Mouse (Mus musculus) embryonic facial prominence, embryonic 13.5 days (tissue): ENCODE data around the gene Ten1. TPM values are rescaled to one million over a fixed set of nuclear protein-coding genes. Genes with fewer than 3 reads are reported as not detected.

Experiments used
- ATAC-seq: fragments of 200-750 bp; cut with Nextera tagmentation; 2 replicates; pipeline ENCODE4 v1.8.0; 2017; ENCODE audit warnings: low read depth; ENCODE audit not compliant: insufficient number of reproducible peaks, insufficient read depth, low FRiP score, low TSS enrichment
- H3K27ac ChIP-seq: fragments of 300-500 bp; sonication (generic); 2 replicates; pipeline ENCODE4 v1.5.1; 2015; ENCODE audit warnings: moderate library complexity, mild to moderate bottlenecking, inconsistent platforms
- H3K27me3 ChIP-seq: fragments of 300-500 bp; sonication (generic); 2 replicates; pipeline ENCODE4 v1.6.1; 2015; ENCODE audit warnings: mild to moderate bottlenecking, inconsistent platforms
- H3K36me3 ChIP-seq: fragments of 300-500 bp; sonication (generic); 2 replicates; pipeline ENCODE4 v1.6.1; 2015; ENCODE audit warnings: mild to moderate bottlenecking, inconsistent platforms
- H3K4me1 ChIP-seq: fragments of 300-500 bp; sonication (generic); 2 replicates; pipeline ENCODE4 v1.6.1; 2015; ENCODE audit warnings: inconsistent platforms
- H3K4me2 ChIP-seq: fragments of 300-500 bp; sonication (generic); 2 replicates; pipeline ENCODE4 v1.6.1; 2015; ENCODE audit warnings: moderate library complexity, mild to moderate bottlenecking, inconsistent platforms
- H3K4me3 ChIP-seq: fragments of 300-500 bp; sonication (generic); 2 replicates; pipeline ENCODE4 v1.5.1; 2015; ENCODE audit warnings: mild to moderate bottlenecking, inconsistent platforms
- H3K9ac ChIP-seq: fragments of 300-500 bp; sonication (generic); 2 replicates; pipeline ENCODE4 v1.6.1; 2015; ENCODE audit warnings: mild to moderate bottlenecking, inconsistent platforms
- H3K9me3 ChIP-seq: fragments of 300-500 bp; sonication (generic); 2 replicates; pipeline ENCODE4 v1.6.1; 2016; ENCODE audit warnings: inconsistent platforms
- WGBS: fragments of 180-500 bp; shearing (Covaris S2); methylation state at CpG from one replicate; pipeline ENCODE4 v1.1.7; 2015; ENCODE audit warnings: mixed read lengths; 5-methylcytosine and 5-hydroxymethylcytosine counted together
- polyA plus RNA-seq: library from polyadenylated mRNA; unstranded; fragments of >200 nt; fragmentation: Nextera tagmentation; extraction: Ambion mirVana; gene quantifications from 2 replicates; pipeline ENCODE4 v1.2.1, GENCODE M21; 2015

The Ten1 gene
- polyA plus RNA-seq, 1 experiment from 2014 or later: 74.1 TPM

DNA sequence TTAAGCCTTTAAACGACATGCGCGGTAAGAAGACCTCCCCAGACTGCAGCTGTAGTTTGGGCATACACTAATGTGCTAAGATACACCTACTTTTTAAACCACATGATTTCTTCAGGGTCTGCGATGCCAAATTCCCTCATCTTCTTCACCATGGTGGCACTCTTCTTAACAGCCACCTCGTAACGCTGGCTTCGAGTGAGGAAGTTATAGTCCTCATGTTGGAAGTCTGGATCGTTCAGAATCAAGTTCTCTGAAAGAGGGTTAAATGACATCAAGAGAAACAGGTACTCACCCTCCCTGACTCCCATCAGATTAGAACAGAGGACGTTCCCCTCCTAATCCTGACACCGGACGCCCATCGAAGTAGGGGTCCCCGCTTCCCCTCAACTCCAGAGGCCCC, 523 bp upstream of the Ten1 start:
- H3K27me3 ChIP-seq: no peaks in the 10 kb centered on the region
- ATAC-seq: no peak
- peak overlapping the region; percentile 71 for H3K4me2 ChIP-seq
- peaks cover 13% of the 10 kb centered on the region; the same call in 1 of the 2 replicates for H3K36me3 ChIP-seq
- H3K9me3 ChIP-seq: no peaks in the 10 kb centered on the region
- H3K9ac ChIP-seq: peak overlapping the region; percentile 88
- WGBS: 24% methylated on average over 13 of the region's 13 CpGs
- H3K27ac ChIP-seq: peak overlapping the region; percentile 93
- peak overlapping the region; percentile 76 for H3K4me3 ChIP-seq
- H3K4me1 ChIP-seq: peaks cover 9% of the 10 kb centered on the region

DNA sequence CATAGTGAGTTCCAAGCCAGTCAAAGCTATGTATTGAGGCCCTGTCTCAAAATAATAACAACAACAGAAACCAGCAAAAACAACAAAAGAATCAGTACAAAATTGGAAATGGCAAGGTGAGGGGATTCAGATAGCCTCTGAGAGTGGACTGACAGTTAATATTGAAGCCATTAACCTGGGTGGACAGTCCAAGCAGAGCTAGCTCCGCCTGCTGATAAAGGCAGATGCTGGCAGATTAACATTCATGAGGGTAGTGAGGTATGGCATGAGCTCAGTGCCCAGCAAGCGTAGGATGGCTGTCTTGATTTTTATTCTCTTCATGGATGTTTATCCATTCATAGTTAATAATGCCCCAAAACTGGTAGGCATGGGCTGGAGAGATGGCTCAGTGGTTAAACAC, 2.5 kb downstream of the Ten1 start:
- 85% methylated on average over 2 of the region's 2 CpGs for WGBS
- H3K9ac ChIP-seq: no peak overlapping the region

DNA sequence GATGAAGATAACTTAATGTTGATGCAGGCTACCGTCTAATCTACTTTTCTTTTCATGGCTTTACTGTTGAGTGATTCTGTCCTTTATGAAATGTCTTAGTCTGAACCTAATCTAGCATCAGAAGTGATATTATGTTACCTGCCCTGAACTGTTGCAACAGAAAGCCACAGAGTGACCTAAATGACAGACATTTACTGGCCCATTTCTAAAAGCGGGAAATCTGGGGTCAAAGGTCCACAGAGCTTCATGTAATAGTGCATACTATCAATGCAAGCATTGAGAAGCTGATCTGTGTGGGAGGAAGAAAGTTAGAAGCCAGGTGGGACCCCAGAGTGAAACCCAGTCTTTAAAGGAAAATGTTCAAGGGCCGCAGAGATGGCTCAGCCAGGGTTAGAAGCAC, 4.5 kb downstream of the Ten1 start:
- H3K9ac ChIP-seq: no peak overlapping the region
- H3K4me3 ChIP-seq: no peak overlapping the region
- peaks cover 4% of the 10 kb centered on the region; the same call in 1 of the 2 replicates for H3K4me1 ChIP-seq
- no peak overlapping the region for H3K27ac ChIP-seq
- ATAC-seq: no peak
- no peak overlapping the region for H3K4me2 ChIP-seq
- H3K9me3 ChIP-seq: no peaks in the 10 kb centered on the region
- peaks cover 30% of the 10 kb centered on the region for H3K36me3 ChIP-seq
- H3K27me3 ChIP-seq: no peaks in the 10 kb centered on the region
- WGBS: 89% methylated on average over 3 of the region's 3 CpGs

More for the DNA sequence above, 2.5 kb downstream of the Ten1 start:
- Histone ChIP-seq H3K4me2 (no peak overlapping the region), H3K9me3 (no peaks in the 10 kb centered on the region), H3K4me3 (no peak overlapping the region), H3K27ac (no peak overlapping the region), H3K36me3 (peaks cover 19% of the 10 kb centered on the region), H3K4me1 (peaks cover 9% of the 10 kb centered on the region), H3K27me3 (no peaks in the 10 kb centered on the region)
- no peak for ATAC-seq

DNA sequence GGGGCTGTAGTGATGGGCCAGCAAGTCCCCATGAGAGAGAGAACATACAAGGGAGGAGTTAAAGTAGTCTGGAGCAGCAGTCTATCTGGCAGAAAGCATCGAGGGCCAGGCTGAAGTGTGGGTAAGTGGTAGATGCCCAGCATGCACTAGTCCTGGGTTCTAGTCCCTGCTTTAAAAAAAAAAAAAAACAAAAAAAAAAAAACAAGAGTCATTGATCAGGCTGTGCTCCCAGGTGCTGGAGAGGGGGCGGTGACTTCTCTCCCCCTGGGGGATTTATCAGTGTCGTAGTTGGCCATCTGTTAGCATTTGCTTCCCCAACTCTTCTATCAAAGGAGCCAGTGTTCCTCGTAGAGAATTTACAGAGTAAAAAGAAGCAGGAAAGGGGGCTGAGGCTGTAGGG, 8.0 kb downstream of the Ten1 start:
- Histone ChIP-seq H3K9ac (no peak overlapping the region), H3K27ac (no peak overlapping the region), H3K9me3 (no peaks in the 10 kb centered on the region), H3K27me3 (no peaks in the 10 kb centered on the region), H3K36me3 (peaks cover 30% of the 10 kb centered on the region), H3K4me2 (no peak overlapping the region), H3K4me3 (no peak overlapping the region), H3K4me1 (no peaks in the 10 kb centered on the region)
- no peak for ATAC-seq
- 59% methylated on average over 4 of the region's 4 CpGs for WGBS

DNA sequence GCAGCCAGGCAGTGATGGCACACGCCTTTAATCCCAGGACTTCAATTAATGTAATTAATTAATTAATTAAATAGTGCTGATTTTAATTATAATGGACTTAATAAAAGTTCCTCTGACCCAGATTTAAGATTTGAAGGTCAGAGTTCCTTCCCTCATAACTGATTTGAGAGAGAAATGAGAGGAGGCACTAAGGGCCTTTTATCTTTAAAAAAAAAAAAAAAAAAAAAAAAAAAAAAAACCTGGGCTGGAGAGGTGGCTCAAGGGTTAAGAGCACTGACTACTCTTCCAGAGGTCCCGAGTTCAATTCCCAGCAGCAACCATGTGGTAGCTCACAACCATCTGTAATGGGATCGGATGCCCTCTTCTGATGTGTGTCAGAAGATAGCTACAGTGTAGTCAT, 10.0 kb downstream of the Ten1 start:
- H3K4me1 ChIP-seq: no peaks in the 10 kb centered on the region
- H3K4me2 ChIP-seq: no peak overlapping the region
- WGBS: 82% methylated on average over 3 of the region's 3 CpGs
- H3K36me3 ChIP-seq: peaks cover 36% of the 10 kb centered on the region
- no peak for ATAC-seq
- no peak overlapping the region for H3K27ac ChIP-seq
- H3K9me3 ChIP-seq: no peaks in the 10 kb centered on the region
- H3K9ac ChIP-seq: no peak overlapping the region
- no peak overlapping the region for H3K4me3 ChIP-seq
- no peaks in the 10 kb centered on the region for H3K27me3 ChIP-seq

DNA sequence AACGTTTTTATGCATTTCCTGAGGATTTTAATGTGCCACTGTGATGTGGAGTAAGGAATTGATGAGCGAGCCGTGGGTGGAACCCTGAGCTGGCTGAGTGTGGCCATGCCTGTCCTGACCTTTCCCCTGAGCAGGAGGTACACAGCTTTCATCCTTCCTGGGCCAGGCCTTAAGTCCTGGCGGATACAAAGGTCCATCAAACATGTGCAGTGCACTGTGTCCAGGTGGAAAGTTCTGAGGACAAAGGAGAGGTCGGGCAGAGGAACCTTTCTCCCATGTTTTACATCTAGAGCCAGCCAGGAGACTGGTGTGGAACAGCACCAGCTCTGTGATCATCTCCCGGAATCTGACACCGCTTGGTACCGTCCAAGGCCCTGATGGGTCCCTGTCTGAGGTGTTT, 10.6 kb downstream of the Ten1 start:
- Histone ChIP-seq H3K4me2 (no peak overlapping the region), H3K27ac (no peak overlapping the region), H3K9ac (no peak overlapping the region), H3K4me1 (no peaks in the 10 kb centered on the region), H3K36me3 (peaks cover 36% of the 10 kb centered on the region), H3K9me3 (no peaks in the 10 kb centered on the region), H3K4me3 (no peak overlapping the region), H3K27me3 (no peaks in the 10 kb centered on the region)
- ATAC-seq: no peak
- WGBS: 76% methylated on average over 8 of the region's 8 CpGs

DNA sequence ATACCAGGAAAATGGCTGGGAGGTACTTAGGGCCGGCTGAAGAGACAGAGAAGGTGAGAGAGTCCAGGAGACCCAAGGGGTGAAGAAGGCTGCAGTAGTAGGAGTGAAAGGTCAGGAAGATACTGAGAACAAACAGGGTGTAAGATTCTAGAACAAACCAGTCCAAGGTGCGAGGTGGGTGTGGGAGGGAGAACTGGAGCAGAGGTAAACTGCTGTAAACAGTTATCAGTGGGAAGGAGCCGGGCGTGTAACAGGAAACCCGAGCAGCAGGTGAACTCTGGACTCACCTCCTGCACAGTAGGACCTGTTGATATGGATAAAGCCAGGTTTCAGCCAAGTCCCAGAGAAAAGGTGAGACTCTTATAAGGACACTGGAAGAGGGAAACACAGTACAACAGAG, 12.0 kb downstream of the Ten1 start:
- no peak for ATAC-seq
- H3K27ac ChIP-seq: no peak overlapping the region
- no peak overlapping the region for H3K4me3 ChIP-seq
- H3K9me3 ChIP-seq: no peaks in the 10 kb centered on the region
- peaks cover 32% of the 10 kb centered on the region for H3K36me3 ChIP-seq
- no peak overlapping the region for H3K4me2 ChIP-seq
- no peaks in the 10 kb centered on the region for H3K4me1 ChIP-seq
- H3K9ac ChIP-seq: no peak overlapping the region
- H3K27me3 ChIP-seq: no peaks in the 10 kb centered on the region
- 68% methylated on average over 5 of the region's 5 CpGs for WGBS

DNA sequence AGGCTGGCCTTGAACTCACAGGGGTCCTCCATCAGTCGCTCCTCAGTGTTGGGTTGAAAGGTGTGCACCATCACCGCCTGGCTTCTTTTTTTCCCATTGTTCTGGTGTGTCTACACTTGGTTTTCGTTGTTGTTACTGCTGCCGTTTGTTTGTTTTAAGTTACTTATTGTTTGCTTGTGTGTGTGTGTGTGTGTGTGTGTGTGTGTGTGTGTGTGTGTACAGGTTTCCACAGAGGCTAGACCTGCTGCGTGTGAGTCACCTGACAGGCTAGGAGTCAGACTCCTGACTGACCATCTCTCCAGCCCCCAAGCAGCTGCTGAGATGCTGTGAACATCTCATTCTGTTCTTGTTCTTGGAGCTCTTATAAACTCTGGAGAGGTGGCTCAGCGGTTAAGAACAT, 14.2 kb downstream of the Ten1 start:
- no peak for ATAC-seq
- Histone ChIP-seq H3K4me1 (no peaks in the 10 kb centered on the region), H3K36me3 (peaks cover 13% of the 10 kb centered on the region; the same call in 1 of the 2 replicates), H3K27ac (no peak overlapping the region), H3K9ac (no peak overlapping the region), H3K4me2 (no peak overlapping the region), H3K4me3 (no peak overlapping the region), H3K9me3 (no peaks in the 10 kb centered on the region), H3K27me3 (no peaks in the 10 kb centered on the region)
- 94% methylated on average over 6 of the region's 6 CpGs for WGBS

DNA sequence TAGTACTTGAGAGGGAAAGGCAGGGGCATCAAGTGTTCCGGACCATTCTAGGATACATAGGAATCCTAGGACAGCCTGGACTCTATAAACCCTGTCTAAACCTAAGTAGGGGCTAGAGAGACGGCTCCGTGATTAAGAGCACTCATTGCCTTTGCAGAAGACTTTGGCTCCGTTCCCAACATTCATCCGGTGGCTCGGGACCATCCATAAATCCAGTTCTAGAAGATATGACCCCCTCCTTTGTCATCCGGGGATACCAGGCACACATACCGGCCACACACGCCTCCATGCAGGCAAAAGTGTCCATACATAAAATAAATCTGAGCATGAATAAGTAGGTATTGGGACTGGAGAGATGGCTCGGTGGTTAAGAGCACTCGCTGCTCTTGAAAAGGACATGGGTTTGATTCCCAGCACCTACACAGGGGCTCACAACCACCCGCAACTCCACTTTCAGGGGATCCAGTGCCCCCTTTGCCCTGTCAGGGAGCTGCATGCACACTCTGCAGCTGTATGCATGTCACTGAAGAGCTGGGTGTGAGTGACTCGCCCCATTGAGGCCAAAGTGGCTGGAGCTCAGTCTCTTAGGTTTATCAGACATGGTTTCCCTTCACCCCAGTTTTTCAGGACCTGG, 15.3 kb downstream of the Ten1 start:
- no peak overlapping the region for H3K9ac ChIP-seq
- ATAC-seq: no peak
- 93% methylated on average over 13 of the region's 13 CpGs for WGBS
- H3K4me3 ChIP-seq: no peak overlapping the region
- no peak overlapping the region for H3K4me2 ChIP-seq
- H3K4me1 ChIP-seq: peaks cover 7% of the 10 kb centered on the region
- H3K9me3 ChIP-seq: no peaks in the 10 kb centered on the region
- peaks cover 13% of the 10 kb centered on the region; the same call in 1 of the 2 replicates for H3K36me3 ChIP-seq
- H3K27ac ChIP-seq: no peak overlapping the region
- no peaks in the 10 kb centered on the region for H3K27me3 ChIP-seq

DNA sequence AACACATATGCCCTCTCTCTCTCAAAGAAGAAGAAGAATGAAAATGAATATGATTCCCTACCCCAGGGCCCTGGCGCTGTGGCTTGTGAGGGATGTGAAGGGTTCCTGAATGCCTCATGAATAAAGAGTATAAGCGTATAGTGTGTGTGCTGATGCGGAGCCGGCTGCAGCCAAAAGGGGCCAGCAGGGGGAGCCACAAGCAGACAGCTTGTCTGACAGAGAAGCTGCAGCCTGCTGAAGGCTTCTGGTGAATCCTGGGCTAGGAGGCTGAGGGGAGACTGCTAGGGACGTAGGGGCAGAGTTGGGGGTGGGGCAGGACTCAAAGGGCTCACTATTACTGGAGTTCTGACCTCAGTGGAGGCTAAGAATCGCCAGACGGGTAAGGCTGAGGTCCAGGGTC, 16.5 kb downstream of the Ten1 start:
- H3K4me1 ChIP-seq: peaks cover 15% of the 10 kb centered on the region
- no peak overlapping the region for H3K27ac ChIP-seq
- WGBS: 73% methylated on average over 7 of the region's 7 CpGs
- no peak overlapping the region for H3K4me2 ChIP-seq
- H3K4me3 ChIP-seq: no peak overlapping the region
- peaks cover 13% of the 10 kb centered on the region; the same call in 1 of the 2 replicates for H3K36me3 ChIP-seq
- no peak for ATAC-seq
- H3K27me3 ChIP-seq: no peaks in the 10 kb centered on the region
- no peaks in the 10 kb centered on the region for H3K9me3 ChIP-seq
- H3K9ac ChIP-seq: no peak overlapping the region

DNA sequence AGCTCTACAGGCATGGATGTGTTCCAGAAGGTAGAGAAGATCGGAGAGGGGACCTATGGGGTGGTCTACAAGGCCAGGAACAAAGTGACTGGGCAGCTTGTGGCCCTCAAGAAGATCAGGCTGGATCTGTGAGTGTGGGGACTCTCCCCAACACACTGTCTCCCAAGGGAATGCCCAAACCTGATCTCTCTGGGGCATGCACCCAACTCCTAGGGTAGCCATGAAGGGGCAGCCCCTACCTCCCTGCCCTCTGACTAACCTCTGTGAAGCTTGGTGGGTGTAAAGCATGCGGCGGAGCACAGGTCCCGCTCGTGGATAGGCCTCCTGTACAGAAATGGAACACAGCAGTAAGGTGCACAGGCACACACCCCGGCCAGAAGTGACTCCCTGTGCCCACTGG, 17.3 kb downstream of the Ten1 start:
- Histone ChIP-seq H3K4me1 (peaks cover 15% of the 10 kb centered on the region), H3K27ac (no peak overlapping the region), H3K4me3 (no peak overlapping the region), H3K4me2 (no peak overlapping the region), H3K9me3 (no peaks in the 10 kb centered on the region), H3K36me3 (peaks cover 15% of the 10 kb centered on the region; the same call in 1 of the 2 replicates), H3K27me3 (peaks cover 5% of the 10 kb centered on the region), H3K9ac (no peak overlapping the region)
- 87% methylated on average over 6 of the region's 6 CpGs for WGBS
- no peak for ATAC-seq

DNA sequence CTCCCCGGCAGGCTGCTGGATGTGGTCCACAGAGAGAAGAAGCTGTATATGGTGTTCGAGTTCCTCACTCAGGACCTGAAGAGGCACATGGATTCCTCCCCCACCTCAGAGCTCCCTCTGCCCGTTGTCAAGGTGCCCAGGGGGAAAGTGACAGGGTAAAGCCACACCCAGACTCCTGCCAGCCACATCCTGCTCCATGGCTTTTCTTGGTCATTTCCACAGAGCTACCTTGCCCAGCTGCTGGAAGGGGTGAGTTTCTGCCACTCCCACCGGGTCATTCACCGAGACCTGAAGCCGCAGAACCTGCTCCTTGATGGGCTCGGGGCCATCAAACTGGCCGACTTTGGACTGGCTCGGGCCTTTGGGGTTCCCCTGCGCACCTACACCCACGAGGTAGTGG, 17.9 kb downstream of the Ten1 start:
- Histone ChIP-seq H3K27ac (no peak overlapping the region), H3K9me3 (no peaks in the 10 kb centered on the region), H3K4me3 (no peak overlapping the region), H3K4me1 (peaks cover 15% of the 10 kb centered on the region), H3K9ac (no peak overlapping the region), H3K36me3 (peaks cover 21% of the 10 kb centered on the region), H3K27me3 (peaks cover 10% of the 10 kb centered on the region), H3K4me2 (no peak overlapping the region)
- ATAC-seq: no peak
- 81% methylated on average over 11 of the region's 11 CpGs for WGBS
